In the genomic region with DNA sequence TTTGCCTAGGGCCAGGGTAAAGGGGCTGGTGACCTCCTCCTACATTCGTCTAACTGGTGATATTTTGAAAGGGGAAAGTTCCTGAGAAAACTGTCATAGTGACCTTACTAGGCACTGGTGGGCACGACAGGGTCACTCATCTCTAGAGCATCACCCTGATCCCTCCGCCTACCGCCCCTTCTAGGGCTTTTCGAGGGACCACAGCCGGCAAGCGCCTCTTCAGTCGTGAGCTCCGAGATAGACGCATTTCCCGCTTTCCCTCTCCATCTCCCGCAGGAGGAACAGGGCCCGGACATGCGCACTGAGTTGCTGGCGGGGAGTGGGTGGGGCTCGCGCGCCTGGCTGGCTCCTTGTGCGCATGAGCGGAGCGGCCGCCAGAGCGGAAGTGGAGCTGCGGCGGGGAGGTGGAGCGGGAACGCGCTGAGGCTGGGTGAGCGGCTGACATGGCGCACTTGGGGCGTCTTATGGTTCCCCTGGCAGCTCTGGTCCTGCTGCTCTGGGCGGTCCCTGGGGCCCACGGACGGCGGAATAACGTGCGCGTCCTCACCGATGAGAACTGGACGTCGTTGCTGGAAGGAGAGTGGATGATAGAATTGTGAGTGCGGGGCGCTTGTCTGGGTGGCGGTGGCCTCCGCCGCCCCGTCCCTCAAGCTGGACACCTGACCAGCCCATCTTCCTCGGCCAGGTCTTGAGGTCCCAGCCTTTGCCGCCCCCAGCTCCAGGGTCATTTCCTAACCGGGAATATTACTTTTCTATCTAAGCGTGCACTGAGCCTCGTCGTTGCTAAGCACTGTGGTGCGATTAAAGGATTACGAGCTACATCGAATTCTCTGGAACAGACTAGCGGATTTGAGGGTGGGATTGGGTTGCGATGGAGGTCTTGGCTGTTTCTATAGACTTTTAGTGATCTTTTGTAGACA, we compare ENCODE assay signal across 8 mouse cellular contexts. TPM values are rescaled to one million over a fixed set of nuclear protein-coding genes. Genes with fewer than 3 reads are reported as not detected.
A peak's percentile ranks its signal among the peaks of the same experiment; 100 is the strongest.
DNase-seq lines count a peak whose midpoint lies in the region; ATAC-seq lines count a peak whose summit lies in the region.

Gene Tmx1 (plus strand): TSS at position 370 of the 920 bp plus-strand sequence.

- H3K4me1 ChIP-seq in brown adipose tissue, adult 24 weeks (ENCODE audit: control insufficient read depth, insufficient read depth, insufficient read length, low read length), result peaks cover 3% of the 10 kb centered on the region; the same call in 1 of the 2 replicates
- H3K4me1 ChIP-seq in heart, embryonic 13.5 days, result peaks cover 27% of the 10 kb centered on the region
- peaks cover 52% of the 10 kb centered on the region for H3K4me1 ChIP-seq in liver, embryonic 12.5 days
- no peaks in the 10 kb centered on the region for H3K4me1 ChIP-seq in stomach, embryonic 15.5 days

- DNase-seq in CD4-positive, CD25-positive, alpha-beta regulatory T cell, adult 2 months (ENCODE audit: low read depth, low spot score), result peak; percentile 97
- peak; percentile 16 for DNase-seq in fat pad, adult 2 months (ENCODE audit: extremely low read depth, low read depth, low spot score)
- DNase-seq in kidney, postnatal 10 days, result peak; percentile 99
- peak; percentile 92 to 93 for DNase-seq in natural killer cell, adult 2 months (ENCODE audit: low spot score in 2 of 2)

- H3K9me3 ChIP-seq in heart, embryonic 13.5 days, result no peaks in the 10 kb centered on the region
- H3K9me3 ChIP-seq in liver, embryonic 12.5 days (replicated peaks), result no peaks in the 10 kb centered on the region
- H3K9me3 ChIP-seq in stomach, embryonic 15.5 days, result no peaks in the 10 kb centered on the region

- peak; percentile 95 for ATAC-seq in heart, embryonic 13.5 days (ENCODE audit: extremely low read depth, insufficient number of reproducible peaks, low FRiP score, low TSS enrichment)
- peak; percentile 92 for ATAC-seq in liver, embryonic 12.5 days
- ATAC-seq in stomach, embryonic 15.5 days (ENCODE audit: insufficient read depth, low FRiP score, low read depth), result peak; percentile 98

- WGBS in heart, embryonic 13.5 days, result under 1% methylated on average over 58 of the region's 58 CpGs
- 1% methylated on average over 58 of the region's 58 CpGs for WGBS in liver, embryonic 12.5 days (ENCODE audit: insufficient replicate concordance)
- WGBS in stomach, embryonic 15.5 days, result under 1% methylated on average over 58 of the region's 58 CpGs

- H3K36me3 ChIP-seq in heart, embryonic 13.5 days, result peaks cover 14% of the 10 kb centered on the region
- H3K36me3 ChIP-seq in liver, embryonic 12.5 days, result peaks cover 28% of the 10 kb centered on the region
- H3K36me3 ChIP-seq in stomach, embryonic 15.5 days, result 0 out of 2 replicates have a peak, but pooled peaks cover 3% of the 10 kb centered on the region

- peak within 1 kb of the TSS; percentile 88 for H3K9ac ChIP-seq in heart, embryonic 13.5 days
- H3K9ac ChIP-seq in liver, embryonic 12.5 days, result peak within 1 kb of the TSS; percentile 91
- peak within 1 kb of the TSS; percentile 62 for H3K9ac ChIP-seq in stomach, embryonic 15.5 days

- no peaks in the 10 kb centered on the region for H3K27me3 ChIP-seq in heart, embryonic 13.5 days (replicated peaks)
- H3K27me3 ChIP-seq in liver, embryonic 12.5 days (replicated peaks), result no peaks in the 10 kb centered on the region
- no peaks in the 10 kb centered on the region for H3K27me3 ChIP-seq in stomach, embryonic 15.5 days (replicated peaks)

- H3K4me3 ChIP-seq in brown adipose tissue, adult 24 weeks (ENCODE audit: insufficient read depth, low read depth, low read length), result peak within 1 kb of the TSS; percentile 88
- H3K4me3 ChIP-seq in heart, embryonic 13.5 days, result peak within 1 kb of the TSS; percentile 72
- peak within 1 kb of the TSS; percentile 75 for H3K4me3 ChIP-seq in liver, embryonic 12.5 days
- peak within 1 kb of the TSS; percentile 83 for H3K4me3 ChIP-seq in stomach, embryonic 15.5 days (replicated peaks)

- peak within 1 kb of the TSS; percentile 83 for H3K4me2 ChIP-seq in heart, embryonic 13.5 days
- H3K4me2 ChIP-seq in liver, embryonic 12.5 days, result peak within 1 kb of the TSS; percentile 86
- H3K4me2 ChIP-seq in stomach, embryonic 15.5 days, result peak within 1 kb of the TSS; percentile 70

- peak within 1 kb of the TSS; percentile 80 for H3K27ac ChIP-seq in brown adipose tissue, adult 24 weeks (replicated peaks; ENCODE audit: low read depth, low read length)
- H3K27ac ChIP-seq in heart, embryonic 13.5 days (replicated peaks), result peak within 1 kb of the TSS; percentile 84
- peak within 1 kb of the TSS; percentile 99 for H3K27ac ChIP-seq in liver, embryonic 12.5 days
- H3K27ac ChIP-seq in stomach, embryonic 15.5 days, result peak within 1 kb of the TSS; percentile 79

RNA-seq across cellular contexts. Expression of gene Tmx1, which starts in this region (rescaled TPM):
- polyA plus RNA-seq in brown adipose tissue, adult 24 weeks (2012; ENCODE audit: insufficient read depth, insufficient read length, missing spikeins), result 24.3 and 35.5 TPM in 2 replicates
- polyA plus RNA-seq in heart, embryonic 13.5 days (2015; fragmentation: Nextera tagmentation; extraction: Ambion mirVana), result 73.8 and 82.8 TPM in 2 replicates
- polyA plus RNA-seq in liver, embryonic 12.5 days (2016; fragmentation: Nextera tagmentation; extraction: Ambion mirVana), result 134 and 139 TPM in 2 replicates
- polyA plus RNA-seq in stomach, embryonic 15.5 days (2015; fragmentation: Nextera tagmentation; extraction: Ambion mirVana), result 109 and 113 TPM in 2 replicates

Comparison
In these comparisons a context has a peak if more than half of its experiments do, and no peak if none do; other contexts are left out.
1. Peak in every context shown above with its lines: DNase-seq, ATAC-seq, H3K4me3 ChIP-seq and H3K27ac ChIP-seq.
2. DNase-seq: peak in every context shown above with its lines; median percentile 99 in kidney, postnatal 10 days; 97 in CD4-positive, CD25-positive, alpha-beta regulatory T cell, adult 2 months; 92 in natural killer cell, adult 2 months; 16 in fat pad, adult 2 months.